In the genomic region with DNA sequence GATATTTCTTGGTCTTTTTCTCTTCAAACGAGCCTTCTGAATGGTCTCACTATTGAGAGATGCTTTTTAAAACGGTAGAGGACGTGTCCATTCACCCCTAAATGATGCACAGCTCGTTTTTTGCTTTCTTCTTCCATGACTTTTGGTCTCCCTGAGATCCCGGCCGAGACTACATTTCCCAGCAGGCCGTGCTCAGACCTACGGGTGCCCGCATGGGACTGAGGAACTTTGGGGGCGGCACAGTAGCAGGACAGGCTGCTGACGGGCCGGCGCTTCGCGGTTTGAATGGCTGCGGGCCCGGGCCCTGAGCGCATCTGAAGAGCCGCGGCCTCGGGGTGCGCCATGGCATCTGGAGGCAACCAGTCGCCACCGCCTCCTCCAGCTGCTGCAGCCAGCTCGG, we compare ENCODE assay signal across 8 mouse cellular contexts. TPM values are rescaled to one million over a fixed set of nuclear protein-coding genes. Genes with fewer than 3 reads are reported as not detected.
A peak's percentile ranks its signal among the peaks of the same experiment; 100 is the strongest.
DNase-seq lines count a peak whose midpoint lies in the region; ATAC-seq lines count a peak whose summit lies in the region.

A gene (plus strand): TSS at position 224 of the 400 bp plus-strand sequence.

- peak within 1 kb of the TSS; percentile 78 for H3K9ac ChIP-seq in forebrain, embryonic 14.5 days (ENCODE audit: low read length)
- H3K9ac ChIP-seq in neural tube, embryonic 15.5 days (replicated peaks) = peak within 1 kb of the TSS; percentile 84

- under 1% methylated on average over 25 of the region's 25 CpGs for whole genome bisulfite sequencing in forebrain, embryonic 14.5 days
- under 1% methylated on average over 25 of the region's 25 CpGs for WGBS in neural tube, embryonic 15.5 days

- peak within 1 kb of the TSS; percentile 66 for H3K27ac ChIP-seq in forebrain, embryonic 14.5 days (ENCODE audit: low read depth, low read length)
- peak within 1 kb of the TSS; percentile 90 for H3K27ac ChIP-seq in neural tube, embryonic 15.5 days (replicated peaks)

- peaks cover 8% of the 10 kb centered on the region for H3K4me1 ChIP-seq in forebrain, embryonic 14.5 days (ENCODE audit: control insufficient read depth, insufficient read depth, low read length)
- peaks cover 24% of the 10 kb centered on the region for H3K4me1 ChIP-seq in neural tube, embryonic 15.5 days

- H3K9me3 ChIP-seq in forebrain, embryonic 14.5 days (replicated peaks; ENCODE audit: control insufficient read depth, low read length) = no peaks in the 10 kb centered on the region
- no peaks in the 10 kb centered on the region for H3K9me3 ChIP-seq in neural tube, embryonic 15.5 days (replicated peaks)

- peak within 1 kb of the TSS; percentile 82 for H3K4me3 ChIP-seq in forebrain, embryonic 14.5 days (ENCODE audit: low read depth, low read length)
- peak within 1 kb of the TSS; percentile 82 for H3K4me3 ChIP-seq in neural tube, embryonic 15.5 days (replicated peaks)

- H3K36me3 ChIP-seq in forebrain, embryonic 14.5 days (ENCODE audit: control insufficient read depth, insufficient read depth, low read length) = 0 out of 2 replicates have a peak, but pooled peaks cover 3% of the 10 kb centered on the region
- 0 out of 2 replicates have a peak, but pooled peaks cover 3% of the 10 kb centered on the region for H3K36me3 ChIP-seq in neural tube, embryonic 15.5 days

- ATAC-seq in forebrain, embryonic 14.5 days = peak; percentile 98
- peak; percentile 98 for ATAC-seq in neural tube, embryonic 15.5 days (ENCODE audit: low FRiP score)

- peak; percentile 93 for DNase-seq in ES-CJ7 (ENCODE audit: low read depth, low spot score)
- peak; percentile 90 for DNase-seq in cerebellum, adult 11 months
- peak; percentile 96 for DNase-seq in forebrain, embryonic 14.5 days (ENCODE audit: low spot score)
- DNase-seq in heart, postnatal 14 days = peak; percentile 92 to 97
- DNase-seq in layer of hippocampus, adult 11-12 months (ENCODE audit: low spot score) = peak; percentile 95
- peak; percentile 97 for DNase-seq in lung, adult 18-20 months
- DNase-seq in testis, postnatal 14 days (ENCODE audit: low spot score) = peak; percentile 91

- no peaks in the 10 kb centered on the region for H3K27me3 ChIP-seq in forebrain, embryonic 14.5 days (replicated peaks; ENCODE audit: control insufficient read depth, insufficient read depth, low read length)
- no peaks in the 10 kb centered on the region for H3K27me3 ChIP-seq in neural tube, embryonic 15.5 days (replicated peaks)

- intact Hi-C loops in heart, postnatal 14 days (cut with DNase I) = loop anchor here (5.0 kb wide), 1 partner anchor 62 kb away; no protein-coding TSS in a partner anchor

- peak within 1 kb of the TSS; percentile 75 for H3K4me2 ChIP-seq in forebrain, embryonic 14.5 days (ENCODE audit: low read length)
- peak within 1 kb of the TSS; percentile 64 for H3K4me2 ChIP-seq in neural tube, embryonic 15.5 days

RNA-seq across cellular contexts. Expression of the gene that starts here (rescaled TPM):
- polyA plus RNA-seq in forebrain, embryonic 14.5 days (2014; fragmentation: Nextera tagmentation; extraction: Ambion mirVana) = 14.6 and 18.9 TPM in 2 replicates
- 10 to 100 TPM; 24.6 to 27.9 TPM for total RNA-seq in heart, postnatal 14 days (2021)
- 18.6 and 20.6 TPM in 2 replicates for polyA plus RNA-seq in neural tube, embryonic 15.5 days (2015; fragmentation: Nextera tagmentation; extraction: Ambion mirVana)

Comparison
In these comparisons a context has a peak if more than half of its experiments do, and no peak if none do; other contexts are left out.
1. Peak in every context shown above with its lines: DNase-seq, ATAC-seq, H3K4me3 ChIP-seq and H3K27ac ChIP-seq.